Mouse (Mus musculus) embryonic facial prominence, embryonic 14.5 days (tissue): ENCODE data around the gene Rb1. TPM values are rescaled to one million over a fixed set of nuclear protein-coding genes. Genes with fewer than 3 reads are reported as not detected.

Experiments
- ATAC-seq: fragments of 200-750 bp; cut with Nextera tagmentation; 2 replicates; pipeline ENCODE4 v1.8.0; 2017; ENCODE audit warnings: low read depth, moderate number of reproducible peaks, moderate TSS enrichment
- DNase-seq: peaks from one replicate; pipeline ENCODE4 v3.0.0-alpha.2; 2015; ENCODE audit warnings: low spot score
- H3K27ac ChIP-seq: fragments of 300-500 bp; sonication (generic); replicated peaks from 2 replicates; pipeline ENCODE4 v1.5.1; 2014; ENCODE audit warnings: low read depth, mild to moderate bottlenecking, low read length, moderate library complexity
- H3K27me3 ChIP-seq: fragments of 300-500 bp; sonication (generic); replicated peaks from 2 replicates; pipeline ENCODE4 v1.6.1; 2014; ENCODE audit warnings: low read length; ENCODE audit not compliant: control insufficient read depth, insufficient read depth
- H3K36me3 ChIP-seq: fragments of 300-500 bp; sonication (generic); 2 replicates; pipeline ENCODE4 v1.6.1; 2014; ENCODE audit warnings: low read length, mixed read lengths; ENCODE audit not compliant: control insufficient read depth, insufficient read depth
- H3K4me1 ChIP-seq: fragments of 300-500 bp; sonication (generic); 2 replicates; pipeline ENCODE4 v1.6.1; 2014; ENCODE audit warnings: antibody characterized with exemption, low read length; ENCODE audit not compliant: control insufficient read depth, insufficient read depth
- H3K4me2 ChIP-seq: fragments of 300-500 bp; sonication (generic); 2 replicates; pipeline ENCODE4 v1.6.1; 2014; ENCODE audit warnings: low read depth, mild to moderate bottlenecking, low read length, moderate library complexity, mixed read lengths
- H3K4me3 ChIP-seq: fragments of 300-500 bp; sonication (generic); 2 replicates; pipeline ENCODE4 v1.5.1; 2014; ENCODE audit warnings: low read depth, mild to moderate bottlenecking, low read length
- H3K9ac ChIP-seq: fragments of 300-500 bp; sonication (generic); 2 replicates; pipeline ENCODE4 v1.6.1; 2014; ENCODE audit warnings: low read depth, mild to moderate bottlenecking, low read length, moderate library complexity, mixed read lengths
- H3K9me3 ChIP-seq: fragments of 300-500 bp; sonication (generic); 2 replicates; pipeline ENCODE4 v1.6.1; 2016; ENCODE audit warnings: low read length; ENCODE audit not compliant: control insufficient read depth
- WGBS: fragments of 180-500 bp; shearing (Covaris S2); extraction: QIAGEN DNeasy Blood & Tissue Kit; methylation state at CpG from one replicate; pipeline ENCODE4 v1.1.7; 2014; 5-methylcytosine and 5-hydroxymethylcytosine counted together
- polyA plus RNA-seq: library from polyadenylated mRNA; unstranded; fragments of >200 nt; fragmentation: Nextera tagmentation; extraction: Ambion mirVana; gene quantifications from 2 replicates; pipeline ENCODE4 v1.2.1, GENCODE M21; 2014

Gene Rb1
- polyA plus RNA-seq: 30.1 and 30.4 TPM in 2 replicates

DNA sequence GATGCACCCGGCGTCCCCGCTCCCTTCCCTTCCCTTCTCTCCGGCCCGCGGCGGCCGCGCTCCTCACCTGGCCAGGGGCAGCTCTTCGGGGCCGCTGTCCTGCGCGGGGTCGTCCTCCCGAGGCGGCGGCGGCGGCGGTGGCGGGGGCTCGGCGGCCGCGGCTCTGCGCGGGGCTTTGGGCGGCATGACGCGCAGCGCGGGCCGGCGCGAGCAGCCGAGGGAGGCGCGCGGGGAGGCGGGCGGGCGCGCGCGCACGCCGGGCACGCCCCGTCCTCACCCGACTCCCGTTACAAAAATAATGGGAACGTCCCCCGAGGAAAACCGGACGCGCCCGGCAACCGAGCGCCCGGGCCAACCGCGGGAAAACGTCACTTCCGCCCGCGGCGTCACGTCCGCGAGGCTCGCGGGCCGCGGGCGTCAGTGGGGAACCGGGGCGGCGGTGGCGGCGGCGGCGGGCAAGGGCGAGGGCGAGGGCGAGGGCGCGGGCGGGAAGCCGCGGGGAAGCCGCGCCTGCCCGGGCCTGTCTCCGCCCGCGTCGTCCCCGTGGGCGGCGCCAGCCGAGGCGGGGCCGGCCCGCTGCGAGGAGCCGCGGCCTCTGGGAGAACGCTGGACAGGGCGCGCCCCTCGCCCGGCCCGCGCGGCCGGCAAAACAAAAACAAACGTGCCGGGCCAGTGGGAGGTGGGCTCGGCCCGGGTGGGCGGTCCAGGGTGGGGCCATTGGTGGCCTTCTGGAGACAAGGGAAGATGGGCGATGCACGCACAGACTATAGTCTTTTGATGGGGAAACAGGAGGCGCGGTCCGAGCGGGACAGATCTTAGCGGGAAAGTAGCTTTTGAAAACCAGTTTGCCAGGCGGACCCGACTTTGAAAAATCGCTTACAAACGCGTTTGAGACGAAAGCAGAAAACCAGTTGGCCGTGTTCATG lies at the start of gene Rb1:
Gene Rb1, minus strand, starts transcription at position 367 of the 926 bp plus-strand sequence.
- Histone ChIP-seq H3K9me3 (0 out of 2 replicates have a peak, but pooled peaks cover 6% of the 10 kb centered on the region), H3K4me2 (peak within 1 kb of the TSS; percentile 86), H3K4me3 (peak within 1 kb of the TSS; percentile 90), H3K36me3 (no peaks in the 10 kb centered on the region), H3K4me1 (no peaks in the 10 kb centered on the region), H3K27me3 (no peaks in the 10 kb centered on the region), H3K9ac (peak within 1 kb of the TSS; percentile 86), H3K27ac (peak within 1 kb of the TSS; percentile 92)
- DNase-seq: peak; percentile 88
- WGBS: 0% methylated on average over 29 of the region's 135 CpGs
- peak; percentile 93 for ATAC-seq

GRCm38 (mm10) chr14:73374315-73374890 lies 48.8 kb upstream of the Rb1 start:
- ATAC-seq (no peak), DNase-seq (no peak)
- Histone ChIP-seq H3K4me1 (no peaks in the 10 kb centered on the region), H3K9me3 (no peaks in the 10 kb centered on the region), H3K36me3 (peaks cover 33% of the 10 kb centered on the region), H3K27me3 (no peaks in the 10 kb centered on the region), H3K9ac (no peak overlapping the region), H3K4me3 (no peak overlapping the region), H3K4me2 (no peak overlapping the region), H3K27ac (no peak overlapping the region)
- WGBS: 47% methylated on average over 11 of the region's 11 CpGs

DNA sequence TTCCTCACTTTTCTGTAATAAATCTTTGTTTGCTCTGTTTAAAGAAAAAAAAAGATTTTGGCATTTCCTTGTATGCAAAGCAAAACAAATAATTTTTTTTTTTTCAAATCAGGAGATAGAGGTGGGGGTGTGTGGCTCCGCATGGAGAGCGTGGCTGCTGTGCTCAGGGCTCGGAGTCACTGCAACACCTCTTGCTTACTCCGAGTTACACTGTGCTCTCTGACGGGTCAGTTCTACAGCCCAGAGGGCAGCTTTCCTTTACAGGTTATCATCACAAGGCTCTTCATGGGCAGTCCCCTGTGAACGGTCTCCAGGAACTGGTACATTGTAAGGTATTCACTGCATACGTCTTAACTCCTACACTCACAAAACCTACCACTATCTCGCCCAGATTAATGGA lies 48.0 kb upstream of the Rb1 start:
- no peak for ATAC-seq
- H3K4me3 ChIP-seq: no peak overlapping the region
- H3K4me1 ChIP-seq: no peaks in the 10 kb centered on the region
- 76% methylated on average over 8 of the region's 8 CpGs for WGBS
- H3K9ac ChIP-seq: no peak overlapping the region
- no peak for DNase-seq
- peaks cover 33% of the 10 kb centered on the region for H3K36me3 ChIP-seq
- no peaks in the 10 kb centered on the region for H3K9me3 ChIP-seq
- no peak overlapping the region for H3K27ac ChIP-seq
- no peaks in the 10 kb centered on the region for H3K27me3 ChIP-seq
- no peak overlapping the region for H3K4me2 ChIP-seq

GRCm38 (mm10) chr14:73372990-73373389 lies 47.4 kb upstream of the Rb1 start:
- Histone ChIP-seq H3K4me1 (no peaks in the 10 kb centered on the region), H3K4me3 (no peak overlapping the region), H3K4me2 (no peak overlapping the region), H3K27ac (no peak overlapping the region), H3K36me3 (peaks cover 33% of the 10 kb centered on the region), H3K9me3 (no peaks in the 10 kb centered on the region), H3K27me3 (no peaks in the 10 kb centered on the region), H3K9ac (no peak overlapping the region)
- DNase-seq: no peak
- no peak for ATAC-seq
- 81% methylated on average over 4 of the region's 4 CpGs for WGBS

DNA sequence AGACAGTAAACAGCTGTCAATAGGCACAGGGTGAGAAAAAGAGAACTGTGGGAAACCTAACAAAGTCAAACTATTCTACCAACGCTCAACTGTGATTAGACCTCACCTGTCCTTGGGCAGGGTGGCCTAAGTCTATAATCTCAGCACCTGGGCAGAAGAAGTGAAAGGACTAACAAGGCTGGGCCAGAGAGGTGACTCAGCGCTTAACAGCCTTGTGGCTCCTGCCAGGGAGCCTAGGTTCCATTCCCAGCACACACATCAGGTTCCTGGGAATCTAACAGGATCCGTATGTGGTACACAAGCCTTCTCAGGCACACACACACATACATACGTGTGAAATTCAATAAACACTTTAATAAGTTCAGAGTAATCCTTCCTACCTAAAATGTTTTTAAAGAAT lies 46.0 kb upstream of the Rb1 start:
- 89% methylated on average over 4 of the region's 4 CpGs for WGBS
- no peak overlapping the region for H3K9ac ChIP-seq
- no peak for ATAC-seq
- H3K27me3 ChIP-seq: no peaks in the 10 kb centered on the region
- peaks cover 44% of the 10 kb centered on the region for H3K36me3 ChIP-seq
- DNase-seq: no peak
- H3K4me2 ChIP-seq: no peak overlapping the region
- no peaks in the 10 kb centered on the region for H3K4me1 ChIP-seq
- H3K27ac ChIP-seq: peak overlapping the region; percentile 19; the same call in 1 of the 2 replicates
- no peak overlapping the region for H3K4me3 ChIP-seq
- H3K9me3 ChIP-seq: no peaks in the 10 kb centered on the region

GRCm38 (mm10) chr14:73370695-73371372 lies 45.2 kb upstream of the Rb1 start:
- Histone ChIP-seq H3K4me1 (no peaks in the 10 kb centered on the region), H3K9me3 (no peaks in the 10 kb centered on the region), H3K27ac (peak overlapping the region; percentile 22), H3K36me3 (peaks cover 50% of the 10 kb centered on the region), H3K27me3 (no peaks in the 10 kb centered on the region), H3K4me2 (no peak overlapping the region), H3K4me3 (no peak overlapping the region), H3K9ac (no peak overlapping the region)
- 81% methylated on average over 23 of the region's 23 CpGs for WGBS
- ATAC-seq (peak; percentile 23; the same call in 1 of the 2 replicates), DNase-seq (peak; percentile 70)

DNA sequence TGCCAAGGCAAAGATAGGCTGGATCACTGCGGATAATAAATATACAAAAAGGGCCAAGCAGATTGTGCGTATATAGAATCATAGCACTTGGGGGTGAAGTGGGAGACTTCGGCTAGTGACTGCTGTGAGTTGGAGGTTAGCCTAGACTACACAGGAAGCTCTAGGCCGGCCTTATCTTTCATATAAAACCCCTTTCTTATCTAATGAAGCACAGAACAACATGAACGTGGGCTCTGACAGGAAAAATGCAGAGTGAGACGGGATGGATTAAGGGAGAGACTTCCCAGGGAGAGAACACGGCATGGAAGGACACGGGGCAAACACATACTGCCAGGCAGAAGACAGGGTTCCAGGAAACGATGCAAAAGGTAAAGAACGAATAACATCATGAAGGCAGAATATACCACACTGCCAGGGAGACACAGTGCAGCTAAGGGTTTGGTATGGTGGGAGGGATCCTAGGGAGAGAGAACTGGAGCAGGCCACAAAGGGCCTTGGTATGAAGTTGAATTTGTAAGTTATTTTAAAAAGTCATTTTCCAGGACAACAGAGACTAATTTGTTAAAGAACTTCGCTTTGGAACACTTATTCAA lies 44.6 kb upstream of the Rb1 start:
- ATAC-seq: no peak
- H3K27ac ChIP-seq: peak overlapping the region; percentile 22; the same call in 1 of the 2 replicates
- no peak for DNase-seq
- no peaks in the 10 kb centered on the region for H3K27me3 ChIP-seq
- no peak overlapping the region for H3K4me2 ChIP-seq
- H3K4me1 ChIP-seq: no peaks in the 10 kb centered on the region
- no peak overlapping the region for H3K9ac ChIP-seq
- H3K9me3 ChIP-seq: no peaks in the 10 kb centered on the region
- no peak overlapping the region for H3K4me3 ChIP-seq
- H3K36me3 ChIP-seq: peaks cover 57% of the 10 kb centered on the region
- WGBS: 78% methylated on average over 11 of the region's 11 CpGs

DNA sequence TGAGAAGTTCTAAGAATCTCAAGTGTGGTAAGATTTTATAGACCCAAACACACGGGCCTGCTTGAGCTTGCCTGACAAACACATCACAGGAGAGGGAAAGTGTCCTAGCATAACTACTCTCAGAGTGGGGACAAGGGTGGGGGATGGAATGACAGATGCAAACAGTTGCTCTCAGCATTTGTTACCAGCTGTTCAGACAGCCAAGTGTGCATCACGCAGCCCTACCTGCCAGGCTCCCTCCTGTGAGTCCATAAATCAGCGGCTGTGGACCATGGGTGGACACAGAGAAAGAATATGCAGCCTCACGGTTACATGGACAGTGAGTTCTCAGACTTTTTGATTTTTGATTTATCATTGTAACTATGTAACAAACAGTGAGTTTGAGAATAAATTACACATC lies 44.0 kb upstream of the Rb1 start:
- H3K36me3 ChIP-seq: peaks cover 62% of the 10 kb centered on the region
- no peak overlapping the region for H3K4me3 ChIP-seq
- H3K27me3 ChIP-seq: no peaks in the 10 kb centered on the region
- WGBS: 74% methylated on average over 4 of the region's 4 CpGs
- ATAC-seq: peak; percentile 56; the same call in 1 of the 2 replicates
- no peak overlapping the region for H3K9ac ChIP-seq
- no peak overlapping the region for H3K27ac ChIP-seq
- H3K9me3 ChIP-seq: no peaks in the 10 kb centered on the region
- DNase-seq: peak; percentile 51
- H3K4me1 ChIP-seq: no peaks in the 10 kb centered on the region
- no peak overlapping the region for H3K4me2 ChIP-seq
